Mouse (Mus musculus) hindbrain, embryonic 16.5 days (tissue): ENCODE data around the gene Hap1. TPM values are rescaled to one million over a fixed set of nuclear protein-coding genes. Genes with fewer than 3 reads are reported as not detected.
A peak's percentile ranks its signal among the peaks of the same experiment; 100 is the strongest.

Experiments used
- ATAC-seq: fragments of 200-750 bp; cut with Nextera tagmentation; 2 replicates; pipeline ENCODE4 v1.8.0; 2017; ENCODE audit warnings: moderate TSS enrichment, moderate library complexity
- H3K27ac ChIP-seq: fragments of 300-500 bp; sonication (generic); 2 replicates; pipeline ENCODE4 v1.5.1; 2014; ENCODE audit warnings: low read depth, mild to moderate bottlenecking, control low read depth, low read length, moderate library complexity
- H3K27me3 ChIP-seq: fragments of 300-500 bp; sonication (generic); replicated peaks from 2 replicates; pipeline ENCODE4 v1.6.1; 2014; ENCODE audit warnings: low read length; ENCODE audit not compliant: control insufficient read depth, insufficient read depth
- H3K36me3 ChIP-seq: fragments of 300-500 bp; sonication (generic); 2 replicates; pipeline ENCODE4 v1.6.1; 2014; ENCODE audit warnings: mild to moderate bottlenecking, low read length, moderate library complexity, mixed read lengths; ENCODE audit not compliant: control insufficient read depth, insufficient read depth
- H3K4me1 ChIP-seq: fragments of 300-500 bp; sonication (generic); 2 replicates; pipeline ENCODE4 v1.6.1; 2014; ENCODE audit warnings: low read depth, low read length; ENCODE audit not compliant: control insufficient read depth, insufficient read depth
- H3K4me2 ChIP-seq: fragments of 300-500 bp; sonication (generic); 2 replicates; pipeline ENCODE4 v1.6.1; 2014; ENCODE audit warnings: mild to moderate bottlenecking, low read length, control low read depth, moderate library complexity
- H3K4me3 ChIP-seq: fragments of 300-500 bp; sonication (generic); 2 replicates; pipeline ENCODE4 v1.5.1; 2014; ENCODE audit warnings: mild to moderate bottlenecking, low read length, control low read depth, moderate library complexity
- H3K9ac ChIP-seq: fragments of 300-500 bp; sonication (generic); 2 replicates; pipeline ENCODE4 v1.6.1; 2014; ENCODE audit warnings: low read depth, mild to moderate bottlenecking, control low read depth, low read length, moderate library complexity
- H3K9me3 ChIP-seq: fragments of 300-500 bp; sonication (generic); 2 replicates; pipeline ENCODE4 v1.6.1; 2014; ENCODE audit warnings: mild to moderate bottlenecking, low read length, moderate library complexity; ENCODE audit not compliant: control insufficient read depth
- WGBS: fragments of 180-500 bp; shearing (Covaris S2); extraction: QIAGEN DNeasy Blood & Tissue Kit; methylation state at CpG from one replicate; pipeline ENCODE4 v1.1.7; 2014; 5-methylcytosine and 5-hydroxymethylcytosine counted together
- polyA plus RNA-seq: library from polyadenylated mRNA; unstranded; fragments of >200 nt; fragmentation: Nextera tagmentation; extraction: Ambion mirVana; gene quantifications from 2 replicates; pipeline ENCODE4 v1.2.1, GENCODE M21; 2015

The Hap1 gene
- polyA plus RNA-seq: 316 and 333 TPM in 2 replicates

DNA sequence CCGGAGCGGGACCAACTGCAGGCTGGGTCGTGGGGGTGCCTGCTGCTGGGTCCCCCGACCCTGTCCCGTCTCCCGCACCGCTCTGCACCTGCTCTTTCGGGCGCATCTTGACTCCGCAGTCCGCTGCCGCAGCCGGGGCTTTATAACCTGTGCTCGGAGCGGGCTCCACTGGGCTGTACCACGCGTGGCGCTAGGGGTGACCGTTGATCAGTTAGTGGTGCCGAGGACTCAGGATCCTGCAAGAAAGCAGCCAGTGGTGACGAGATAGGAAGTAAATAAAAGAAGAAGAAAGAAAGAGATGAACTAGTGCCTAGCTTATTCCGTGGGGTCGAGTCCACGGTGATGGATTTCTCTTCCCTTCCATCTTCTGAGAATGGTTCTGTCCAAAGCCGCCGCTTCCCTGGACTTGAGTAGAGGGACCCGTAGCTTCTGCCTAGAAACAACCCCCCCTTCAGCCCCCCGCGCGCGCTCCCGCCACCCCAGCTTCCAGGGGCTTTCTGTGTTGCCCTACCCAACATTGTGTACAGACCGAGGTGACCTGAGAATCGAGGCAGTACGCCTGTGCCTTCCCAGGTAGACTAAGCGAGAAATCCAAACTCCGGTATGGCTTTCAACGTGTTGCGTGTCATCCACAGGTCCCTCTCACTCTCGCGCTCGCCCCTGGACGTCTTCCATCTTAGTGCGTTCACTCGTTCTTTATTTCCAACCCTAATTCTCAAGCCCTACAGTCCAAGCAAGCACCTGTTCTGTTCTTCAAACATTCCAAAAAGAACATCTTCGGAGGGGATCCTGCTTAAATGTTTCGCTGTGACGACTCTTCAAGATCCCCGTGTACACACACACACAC is at the start of gene Hap1:
Gene Hap1 (minus strand): TSS at position 157 of the 847 bp plus-strand sequence.
- peak; percentile 81 for ATAC-seq
- Histone ChIP-seq H3K36me3 (no peaks in the 10 kb centered on the region; the same call in 1 of the 2 replicates), H3K27ac (peak within 1 kb of the TSS; percentile 74), H3K27me3 (no peaks in the 10 kb centered on the region), H3K4me3 (peak within 1 kb of the TSS; percentile 64), H3K9me3 (no peaks in the 10 kb centered on the region), H3K4me2 (peak within 1 kb of the TSS; percentile 59), H3K9ac (peak within 1 kb of the TSS; percentile 75), H3K4me1 (peaks cover 16% of the 10 kb centered on the region)
- 1% methylated on average over 49 of the region's 49 CpGs for WGBS

DNA sequence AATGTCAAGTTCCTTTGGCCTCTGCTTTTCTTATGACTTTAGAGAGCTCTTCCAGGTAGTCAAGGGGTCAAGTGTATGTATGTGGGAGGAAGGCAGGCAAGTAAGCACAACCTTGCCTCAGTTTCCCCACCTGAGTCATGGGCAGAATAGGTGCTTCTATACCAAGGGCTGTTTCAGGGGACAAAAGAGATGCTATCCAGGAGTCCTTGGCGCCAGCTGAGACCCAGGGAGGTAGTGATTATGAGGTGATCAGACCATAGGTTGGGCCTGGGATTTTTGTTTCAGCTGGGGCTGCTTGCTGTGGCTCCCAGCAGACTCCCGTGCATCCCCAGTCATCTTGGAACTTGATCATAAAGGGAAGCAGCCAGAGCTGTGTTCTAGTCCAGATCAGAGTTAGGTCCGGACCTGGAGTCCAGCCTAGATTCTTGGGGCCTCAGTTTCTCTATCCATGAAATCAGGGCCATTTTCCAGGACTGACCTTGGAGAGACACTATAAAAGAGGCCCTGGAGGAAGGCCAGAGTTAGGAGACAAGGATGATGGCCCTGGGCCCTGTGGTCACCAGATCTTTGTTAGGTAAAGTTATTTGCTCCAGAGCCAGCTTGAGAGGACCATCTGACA is 48.6 kb upstream of the Hap1 start:
- WGBS: 90% methylated on average over 3 of the region's 3 CpGs
- Histone ChIP-seq H3K4me3 (no peak overlapping the region), H3K9me3 (no peaks in the 10 kb centered on the region), H3K4me2 (no peak overlapping the region), H3K4me1 (no peaks in the 10 kb centered on the region), H3K9ac (no peak overlapping the region), H3K36me3 (peaks cover 4% of the 10 kb centered on the region; the same call in 1 of the 2 replicates), H3K27me3 (no peaks in the 10 kb centered on the region), H3K27ac (no peak overlapping the region)
- ATAC-seq: no peak

DNA sequence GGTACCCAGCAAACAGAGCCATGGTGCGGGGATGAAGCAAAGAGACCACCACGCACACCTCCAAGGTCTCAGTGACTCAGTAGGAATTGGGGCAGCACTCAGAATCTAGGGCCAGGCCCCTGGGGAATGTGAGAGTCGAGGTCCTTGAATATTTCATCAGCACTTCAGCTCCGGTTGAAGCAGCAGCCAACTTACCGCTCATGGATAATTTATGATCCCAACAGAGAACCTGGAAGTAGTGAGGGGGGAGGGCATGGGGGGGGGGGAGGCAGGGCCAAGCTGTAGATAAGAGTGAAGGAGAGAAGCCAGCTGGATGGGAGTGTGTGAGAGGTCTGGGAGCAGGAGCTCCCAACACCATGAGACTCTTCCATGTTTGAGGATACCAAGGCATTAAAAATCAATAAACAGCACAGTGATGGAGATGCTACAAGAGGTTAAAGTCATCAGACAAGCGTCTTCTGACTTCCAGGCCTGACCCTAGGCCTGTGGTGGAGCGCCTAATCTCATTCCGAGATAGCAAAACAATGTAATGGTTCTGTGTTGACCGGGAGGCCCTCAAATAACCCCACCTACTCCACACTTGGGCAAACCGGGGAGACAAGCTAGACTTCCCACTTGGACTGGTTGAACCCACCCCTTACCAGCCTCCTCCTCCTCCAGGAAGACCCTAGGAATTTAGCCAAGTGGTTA is 47.7 kb upstream of the Hap1 start:
- H3K27me3 ChIP-seq: no peaks in the 10 kb centered on the region
- ATAC-seq: no peak

DNA sequence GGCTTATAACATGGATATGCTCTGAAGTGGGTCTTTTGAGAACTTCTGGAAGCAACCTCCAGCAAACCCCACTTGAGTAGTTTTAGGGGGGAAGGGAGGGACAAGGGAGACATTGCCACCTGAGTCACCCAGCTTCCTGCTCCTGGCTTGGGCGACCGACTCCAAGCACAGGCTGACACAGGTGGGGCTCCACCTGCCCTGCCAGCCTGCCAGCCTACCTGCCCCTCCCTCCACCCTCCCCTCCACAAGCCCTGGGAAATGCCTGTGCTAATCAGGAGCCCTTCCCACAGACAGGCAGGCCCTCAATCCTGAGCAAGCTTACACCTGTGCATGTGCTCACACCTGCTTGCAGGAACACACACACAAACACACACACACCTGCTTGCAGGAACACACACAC is 46.8 kb upstream of the Hap1 start:
- WGBS: 83% methylated on average over 2 of the region's 2 CpGs
- no peak for ATAC-seq
- Histone ChIP-seq H3K27me3 (no peaks in the 10 kb centered on the region), H3K36me3 (no peaks in the 10 kb centered on the region), H3K4me3 (no peak overlapping the region), H3K9me3 (no peaks in the 10 kb centered on the region), H3K4me2 (no peak overlapping the region), H3K4me1 (peaks cover 2% of the 10 kb centered on the region; the same call in 1 of the 2 replicates), H3K27ac (no peak overlapping the region), H3K9ac (no peak overlapping the region)

More for the DNA sequence above, 47.7 kb upstream of the Hap1 start:
- WGBS: 72% methylated on average over 10 of the region's 10 CpGs
- Histone ChIP-seq H3K27ac (no peak overlapping the region), H3K4me3 (no peak overlapping the region), H3K4me2 (no peak overlapping the region), H3K9me3 (no peaks in the 10 kb centered on the region), H3K4me1 (no peaks in the 10 kb centered on the region), H3K36me3 (no peaks in the 10 kb centered on the region; the same call in 1 of the 2 replicates), H3K9ac (no peak overlapping the region)

DNA sequence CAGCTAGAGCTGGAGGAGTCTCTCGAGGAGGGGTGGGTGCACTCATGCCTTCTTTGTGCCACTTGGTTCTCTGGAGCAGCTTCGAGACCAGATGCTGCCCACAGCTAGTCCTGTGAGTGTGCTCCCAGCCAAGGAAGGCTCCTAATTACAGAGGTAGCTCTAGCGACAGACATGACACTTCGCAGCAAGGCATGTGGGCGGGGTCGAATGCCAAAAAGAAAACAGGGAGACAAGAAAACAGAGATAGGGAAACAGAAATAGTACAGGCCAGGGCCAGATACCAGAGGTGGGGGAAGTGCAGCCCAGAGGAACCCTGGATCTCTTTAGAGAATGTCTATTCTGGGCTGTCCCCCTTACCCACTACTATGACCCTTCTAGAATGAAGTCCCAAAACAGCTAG is 46.3 kb upstream of the Hap1 start:
- Histone ChIP-seq H3K9me3 (no peaks in the 10 kb centered on the region), H3K4me3 (no peak overlapping the region), H3K4me1 (peaks cover 2% of the 10 kb centered on the region; the same call in 1 of the 2 replicates), H3K36me3 (no peaks in the 10 kb centered on the region), H3K4me2 (no peak overlapping the region), H3K27ac (no peak overlapping the region), H3K27me3 (no peaks in the 10 kb centered on the region), H3K9ac (no peak overlapping the region)
- WGBS: 42% methylated on average over 6 of the region's 6 CpGs
- no peak for ATAC-seq

DNA sequence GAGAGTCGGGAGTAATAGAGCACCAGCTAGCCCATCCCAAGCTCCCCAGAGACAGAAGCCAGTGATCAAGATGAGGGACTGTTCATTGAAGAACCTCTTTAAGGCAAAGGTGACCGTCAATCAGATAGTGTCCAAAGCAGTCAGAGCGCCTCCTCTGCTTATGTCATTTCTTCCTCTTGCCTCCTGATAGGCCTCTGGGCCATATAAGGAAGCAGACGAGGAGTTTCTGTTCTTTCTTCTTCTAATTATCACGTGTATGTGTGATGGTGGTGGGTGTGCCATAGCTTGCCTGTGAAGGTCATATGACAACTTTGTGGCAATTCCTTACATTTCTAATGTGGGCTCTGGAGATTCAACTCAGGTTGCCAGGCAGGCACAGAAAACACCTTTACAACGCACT is 44.9 kb upstream of the Hap1 start:
- Histone ChIP-seq H3K4me3 (no peak overlapping the region), H3K27me3 (no peaks in the 10 kb centered on the region)
- no peak for ATAC-seq

DNA sequence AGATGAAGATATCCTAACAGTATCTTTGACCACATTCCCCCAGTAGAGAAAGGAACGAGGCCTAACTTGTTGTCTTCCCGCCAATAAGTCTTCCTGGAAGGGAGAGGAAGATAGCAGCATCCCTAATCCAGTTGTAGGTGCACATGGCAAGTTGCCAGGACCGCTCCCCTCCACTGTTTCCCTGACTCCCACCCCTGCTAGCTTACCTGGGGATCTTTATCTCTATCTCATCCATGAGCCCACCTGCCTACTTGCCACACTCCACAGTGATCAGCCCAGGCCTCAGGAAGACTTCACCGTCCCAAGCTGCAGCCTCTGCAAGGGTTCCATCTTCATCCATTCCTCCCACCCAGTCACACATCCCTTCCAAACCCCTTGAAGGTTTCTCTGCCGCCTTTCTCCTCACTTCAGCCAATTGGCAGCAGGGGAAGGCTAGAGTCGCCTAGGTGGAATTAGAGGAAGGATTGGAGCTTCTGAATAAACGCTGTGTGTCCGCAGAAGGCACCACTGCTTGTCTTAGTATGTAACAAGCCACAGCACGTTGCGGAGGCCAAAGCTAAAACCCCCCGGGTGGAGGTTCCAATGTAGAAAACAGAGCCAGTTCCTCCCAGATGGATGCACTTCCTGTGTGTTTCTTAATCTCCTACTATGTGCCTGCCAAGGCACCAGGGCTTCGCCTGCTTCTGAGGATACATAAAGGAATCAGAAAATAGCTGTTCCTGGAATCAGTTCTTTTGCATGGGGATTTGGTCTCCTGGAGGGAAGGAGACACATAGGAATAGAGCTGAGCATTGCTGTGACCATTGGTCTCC is 44.0 kb upstream of the Hap1 start:
- no peak for ATAC-seq
- Histone ChIP-seq H3K27ac (no peak overlapping the region), H3K27me3 (no peaks in the 10 kb centered on the region), H3K4me2 (no peak overlapping the region), H3K36me3 (no peaks in the 10 kb centered on the region), H3K4me1 (peaks cover 19% of the 10 kb centered on the region), H3K4me3 (no peak overlapping the region), H3K9me3 (no peaks in the 10 kb centered on the region), H3K9ac (no peak overlapping the region)
- 76% methylated on average over 12 of the region's 12 CpGs for WGBS

More for the DNA sequence above, 44.9 kb upstream of the Hap1 start:
- no peak overlapping the region for H3K9ac ChIP-seq
- H3K4me2 ChIP-seq: no peak overlapping the region
- H3K9me3 ChIP-seq: no peaks in the 10 kb centered on the region
- H3K4me1 ChIP-seq: peaks cover 10% of the 10 kb centered on the region
- WGBS: 76% methylated on average over 6 of the region's 6 CpGs
- H3K27ac ChIP-seq: no peak overlapping the region
- no peaks in the 10 kb centered on the region for H3K36me3 ChIP-seq

DNA sequence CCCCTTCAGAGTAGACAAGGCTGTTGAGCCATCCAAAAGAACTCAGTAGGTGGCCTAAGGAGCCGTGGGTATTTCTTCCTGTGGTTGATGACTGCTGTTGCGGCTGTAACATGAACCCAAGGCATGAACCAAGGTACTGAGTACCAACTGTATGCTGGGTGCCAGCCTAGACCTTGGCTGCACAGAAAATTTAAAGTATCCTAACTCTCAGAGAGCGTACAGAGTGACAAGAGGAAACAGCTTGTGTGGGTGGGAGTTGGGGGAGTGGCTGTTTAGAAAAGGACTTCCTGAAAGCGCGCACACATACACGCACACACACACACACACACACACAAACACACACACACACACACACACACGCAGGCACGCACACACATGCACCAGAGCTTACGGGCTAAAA is 43.4 kb upstream of the Hap1 start:
- Histone ChIP-seq H3K4me2 (no peak overlapping the region), H3K4me3 (no peak overlapping the region), H3K9ac (no peak overlapping the region), H3K36me3 (no peaks in the 10 kb centered on the region), H3K9me3 (no peaks in the 10 kb centered on the region), H3K4me1 (peaks cover 23% of the 10 kb centered on the region), H3K27ac (no peak overlapping the region), H3K27me3 (no peaks in the 10 kb centered on the region)
- WGBS: 81% methylated on average over 9 of the region's 9 CpGs
- no peak for ATAC-seq
